Mouse (Mus musculus) ovary, postnatal 14 days (tissue): Measurements from ENCODE around the gene Tenm2.

Experiments
- DNase-seq: peaks from one replicate; pipeline ENCODE4 v3.0.0; 2022; ENCODE audit warnings: low spot score

Gene Tenm2

GRCm38 (mm10) chr11:36176106-36176505, 1059.7 kb downstream of the Tenm2 start:
- DNase-seq = no peak

GRCm38 (mm10) chr11:36173076-36173690, 1062.6 kb downstream of the Tenm2 start:
- no peak for DNase-seq

- DNase-seq = no peak
These were observed 1063.2 kb downstream of the Tenm2 start for GRCm38 (mm10) chr11:36172520-36172919.

GRCm38 (mm10) chr11:36171991-36172390, 1063.8 kb downstream of the Tenm2 start:
- DNase-seq = no peak

GRCm38 (mm10) chr11:36171221-36171620, 1064.5 kb downstream of the Tenm2 start:
- DNase-seq = no peak

GRCm38 (mm10) chr11:36169738-36170137, 1066.0 kb downstream of the Tenm2 start:
- no peak for DNase-seq

GRCm38 (mm10) chr11:36168921-36169537, 1066.7 kb downstream of the Tenm2 start:
- no peak for DNase-seq

GRCm38 (mm10) chr11:36167766-36168318, 1067.9 kb downstream of the Tenm2 start:
- DNase-seq = no peak

GRCm38 (mm10) chr11:36163580-36163979, 1072.2 kb downstream of the Tenm2 start:
- DNase-seq = no peak

- no peak for DNase-seq
These were observed 1073.9 kb downstream of the Tenm2 start for GRCm38 (mm10) chr11:36161765-36162321.

GRCm38 (mm10) chr11:36153450-36153849, 1082.3 kb downstream of the Tenm2 start:
- no peak for DNase-seq

GRCm38 (mm10) chr11:36153011-36153410, 1082.8 kb downstream of the Tenm2 start:
- DNase-seq = no peak

- no peak for DNase-seq
These were observed 1083.5 kb downstream of the Tenm2 start for GRCm38 (mm10) chr11:36152226-36152625.

GRCm38 (mm10) chr11:36149092-36149491, 1086.7 kb downstream of the Tenm2 start:
- no peak for DNase-seq

- no peak for DNase-seq
These were observed 1090.7 kb downstream of the Tenm2 start for GRCm38 (mm10) chr11:36145057-36145456.

GRCm38 (mm10) chr11:36140411-36140810, 1095.4 kb downstream of the Tenm2 start:
- no peak for DNase-seq

GRCm38 (mm10) chr11:36139521-36139920, 1096.2 kb downstream of the Tenm2 start:
- DNase-seq = no peak

GRCm38 (mm10) chr11:36137840-36138239, 1097.9 kb downstream of the Tenm2 start:
- DNase-seq = no peak

- DNase-seq = no peak
These were observed 1098.5 kb downstream of the Tenm2 start for GRCm38 (mm10) chr11:36137276-36137675.

GRCm38 (mm10) chr11:36134645-36135044, 1101.1 kb downstream of the Tenm2 start:
- DNase-seq = no peak

- DNase-seq = no peak
These were observed 1112.5 kb downstream of the Tenm2 start for GRCm38 (mm10) chr11:36123275-36123674.

- no peak for DNase-seq
These were observed 1114.3 kb downstream of the Tenm2 start for GRCm38 (mm10) chr11:36121410-36121929.
